Mouse (Mus musculus) forebrain, embryonic 11.5 days (tissue): ENCODE results near the gene Cfc1. TPM values are rescaled to one million over a fixed set of nuclear protein-coding genes. Genes with fewer than 3 reads are reported as not detected.
A peak's percentile ranks its signal among the peaks of the same experiment; 100 is the strongest.
"Not testable (repeated sequence)": the region's sequence is repeated elsewhere in the genome, so short reads cannot be mapped to it uniquely, and the experiment has no call there.

Source experiments
- ATAC-seq: fragments of 200-750 bp; cut with Nextera tagmentation; replicated peaks from 2 replicates; pipeline ENCODE4 v1.8.0; 2017; ENCODE audit warnings: moderate TSS enrichment; ENCODE audit not compliant: low FRiP score
- DNase-seq: peaks from one replicate; pipeline ENCODE4 v3.0.0-alpha.2; 2017; ENCODE audit warnings: low spot score
- H3K27ac ChIP-seq: fragments of 300-500 bp; sonication (generic); 2 replicates; pipeline ENCODE4 v1.5.1; 2014; ENCODE audit warnings: low read depth, low read length
- H3K27me3 ChIP-seq: fragments of 300-500 bp; sonication (generic); 2 replicates; pipeline ENCODE4 v1.6.1; 2014; ENCODE audit warnings: mild to moderate bottlenecking, low read length, mixed read lengths; ENCODE audit not compliant: control insufficient read depth, insufficient read depth
- H3K36me3 ChIP-seq: fragments of 300-500 bp; sonication (generic); 2 replicates; pipeline ENCODE4 v1.6.1; 2014; ENCODE audit warnings: mild to moderate bottlenecking, low read length, moderate library complexity, mixed read lengths; ENCODE audit not compliant: control insufficient read depth, insufficient read depth
- H3K4me1 ChIP-seq: fragments of 300-500 bp; sonication (generic); replicated peaks from 2 replicates; pipeline ENCODE4 v1.6.1; 2014; ENCODE audit warnings: low read length, mixed read lengths; ENCODE audit not compliant: control insufficient read depth, insufficient read depth
- H3K4me2 ChIP-seq: fragments of 300-500 bp; sonication (generic); 2 replicates; pipeline ENCODE4 v1.6.1; 2014; ENCODE audit warnings: low read depth, mild to moderate bottlenecking, low read length, moderate library complexity, mixed read lengths; ENCODE audit not compliant: severe bottlenecking
- H3K4me3 ChIP-seq: fragments of 300-500 bp; sonication (generic); 2 replicates; pipeline ENCODE4 v1.5.1; 2014; ENCODE audit warnings: low read depth, low read length
- H3K9ac ChIP-seq: fragments of 300-500 bp; sonication (generic); 2 replicates; pipeline ENCODE4 v1.6.1; 2014; ENCODE audit warnings: low read length
- H3K9me3 ChIP-seq: fragments of 300-500 bp; sonication (generic); 2 replicates; pipeline ENCODE4 v1.6.1; 2016; ENCODE audit warnings: low read length, mixed read lengths; ENCODE audit not compliant: control insufficient read depth
- WGBS: fragments of 180-500 bp; shearing (Covaris S2); extraction: QIAGEN DNeasy Blood & Tissue Kit; methylation state at CpG from one replicate; pipeline ENCODE4 v1.1.7; 2014; 5-methylcytosine and 5-hydroxymethylcytosine counted together
- polyA plus RNA-seq: library from polyadenylated mRNA; unstranded; fragments of >200 nt; fragmentation: Nextera tagmentation; extraction: Ambion mirVana; gene quantifications from 2 replicates; pipeline ENCODE4 v1.2.1, GENCODE M21; 2014

Gene Cfc1
- polyA plus RNA-seq, 1 experiment from 2014 or later: not detected

DNA sequence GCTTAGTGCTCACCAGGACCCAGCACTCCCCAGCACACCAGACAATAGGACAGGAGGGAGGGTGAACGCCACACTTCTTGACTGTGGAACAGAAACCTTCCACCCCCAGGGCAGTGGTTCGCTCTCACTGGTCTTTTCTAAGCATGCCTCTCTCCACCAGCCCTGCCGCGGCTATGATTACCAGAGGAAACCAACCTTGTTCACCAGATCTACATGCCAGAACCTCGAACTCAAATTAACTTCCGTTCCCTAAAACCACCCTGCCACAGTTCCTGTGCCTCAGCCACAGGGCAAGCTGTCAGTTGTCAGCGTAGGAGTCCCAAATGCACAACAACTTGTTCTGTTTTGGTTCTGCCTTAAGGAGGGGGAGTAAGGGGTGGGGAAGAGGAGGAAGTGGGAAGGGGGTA is 24.9 kb upstream of the Cfc1 start:
- no peak for ATAC-seq

DNA sequence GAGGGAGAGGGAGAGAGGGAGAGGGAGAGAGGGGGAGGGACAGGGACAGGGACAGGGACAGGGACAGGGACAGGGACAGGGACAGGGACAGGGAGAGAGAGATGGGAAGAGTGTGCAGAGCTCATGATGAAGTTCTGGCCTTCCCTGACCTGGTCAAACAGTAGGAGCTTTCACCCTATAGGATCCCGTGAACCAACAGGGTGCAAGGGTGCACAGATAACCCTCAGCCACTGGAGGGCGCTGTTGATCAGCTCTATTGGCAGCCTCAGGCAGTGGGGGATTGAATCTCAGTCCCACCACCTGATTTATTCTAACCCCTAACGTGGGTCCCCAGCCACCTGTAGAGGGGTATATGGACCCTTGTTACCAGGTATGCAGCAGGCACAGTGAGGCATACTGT is 24.4 kb upstream of the Cfc1 start:
- H3K4me3 ChIP-seq: no peak overlapping the region

More for the DNA sequence above, 24.9 kb upstream of the Cfc1 start:
- Histone ChIP-seq H3K4me1 (no peaks in the 10 kb centered on the region), H3K27ac (no peak overlapping the region), H3K36me3 (no peaks in the 10 kb centered on the region), H3K4me3 (no peak overlapping the region), H3K27me3 (no peaks in the 10 kb centered on the region), H3K9me3 (no peaks in the 10 kb centered on the region), H3K4me2 (0 out of 2 replicates have a peak overlapping the region, but pooled peaks have one; percentile 15), H3K9ac (no peak overlapping the region)
- WGBS: 7% methylated on average over 7 of the region's 7 CpGs
- DNase-seq: no peak

DNA sequence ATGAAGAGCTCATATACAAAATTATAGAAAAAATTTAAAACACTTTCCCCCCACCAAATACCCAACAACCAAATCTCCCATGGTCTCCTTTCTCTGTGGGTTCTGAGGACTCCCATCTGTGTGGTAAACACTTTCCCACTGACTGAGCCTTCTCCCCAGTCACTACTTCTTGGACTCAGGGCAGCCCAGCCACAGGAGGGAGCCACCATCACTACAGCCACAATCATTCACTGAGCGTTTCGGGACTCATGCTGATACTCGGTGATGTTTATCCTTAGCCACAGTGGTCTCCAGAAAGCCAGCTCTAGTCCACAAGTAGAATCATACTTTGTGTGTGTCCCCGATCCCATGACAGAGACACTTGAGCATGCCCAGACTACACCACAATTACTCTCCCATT is 22.4 kb upstream of the Cfc1 start:
- 79% methylated on average over 4 of the region's 4 CpGs for WGBS
- no peak overlapping the region for H3K4me3 ChIP-seq
- no peaks in the 10 kb centered on the region for H3K36me3 ChIP-seq
- H3K27ac ChIP-seq: no peak overlapping the region
- H3K9ac ChIP-seq: no peak overlapping the region
- H3K4me1 ChIP-seq: no peaks in the 10 kb centered on the region
- ATAC-seq (no peak), DNase-seq (no peak)
- H3K27me3 ChIP-seq: no peaks in the 10 kb centered on the region
- H3K4me2 ChIP-seq: no peak overlapping the region
- H3K9me3 ChIP-seq: no peaks in the 10 kb centered on the region

More for the DNA sequence above, 24.4 kb upstream of the Cfc1 start:
- Histone ChIP-seq H3K4me2 (no peak overlapping the region), H3K27me3 (no peaks in the 10 kb centered on the region), H3K9ac (no peak overlapping the region), H3K4me1 (no peaks in the 10 kb centered on the region), H3K9me3 (no peaks in the 10 kb centered on the region), H3K27ac (no peak overlapping the region), H3K36me3 (no peaks in the 10 kb centered on the region)
- WGBS: 3% methylated on average over 3 of the region's 3 CpGs
- DNase-seq: peak; percentile 70
- ATAC-seq: no peak

- no peaks in the 10 kb centered on the region for H3K36me3 ChIP-seq
- no peak overlapping the region for H3K9ac ChIP-seq
- H3K27ac ChIP-seq: no peak overlapping the region
- no peaks in the 10 kb centered on the region for H3K4me1 ChIP-seq
- no peak for ATAC-seq
- no peaks in the 10 kb centered on the region for H3K27me3 ChIP-seq
- WGBS: 46% methylated on average over 5 of the region's 5 CpGs
- no peak overlapping the region for H3K4me2 ChIP-seq
- no peaks in the 10 kb centered on the region for H3K9me3 ChIP-seq
- DNase-seq: peak; percentile 36
- no peak overlapping the region for H3K4me3 ChIP-seq
Measured at GRCm38 (mm10) chr1:34516595-34516994, 18.9 kb upstream of the Cfc1 start.

DNA sequence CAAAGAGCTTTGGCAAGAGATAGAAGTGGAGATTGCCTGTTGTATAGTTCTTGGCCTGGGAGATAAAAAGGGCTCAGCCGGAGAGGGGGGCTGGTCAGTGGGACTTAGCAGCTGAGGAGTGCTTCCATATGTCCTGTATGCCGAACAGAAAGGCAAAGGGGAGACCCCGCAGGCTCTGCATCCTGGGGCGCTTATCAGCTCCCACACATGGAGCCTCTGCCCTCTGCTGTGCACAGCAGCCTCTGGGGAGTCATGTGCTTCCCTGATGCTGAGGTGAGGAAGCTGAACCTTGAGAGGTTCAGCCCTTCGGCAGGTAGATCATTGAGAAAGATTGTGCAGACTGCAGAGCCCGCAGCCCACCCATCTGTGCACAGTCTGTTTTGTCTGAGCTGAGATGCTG is 18.2 kb upstream of the Cfc1 start:
- DNase-seq, H3K4me3 ChIP-seq, H3K4me1 ChIP-seq, H3K9me3 ChIP-seq, ATAC-seq, H3K27me3 ChIP-seq, H3K9ac ChIP-seq, H3K27ac ChIP-seq, H3K36me3 ChIP-seq, H3K4me2 ChIP-seq: not testable (repeated sequence)
- 66% methylated on average over 6 of the region's 6 CpGs for WGBS

GRCm38 (mm10) chr1:34517797-34518196 is 17.7 kb upstream of the Cfc1 start:
- not testable (repeated sequence) for H3K9me3 ChIP-seq, H3K4me1 ChIP-seq, H3K36me3 ChIP-seq, H3K27me3 ChIP-seq, H3K4me2 ChIP-seq, DNase-seq, H3K9ac ChIP-seq, ATAC-seq, H3K4me3 ChIP-seq, H3K27ac ChIP-seq
- 64% methylated on average over 1 of the region's 1 CpGs for WGBS

DNA sequence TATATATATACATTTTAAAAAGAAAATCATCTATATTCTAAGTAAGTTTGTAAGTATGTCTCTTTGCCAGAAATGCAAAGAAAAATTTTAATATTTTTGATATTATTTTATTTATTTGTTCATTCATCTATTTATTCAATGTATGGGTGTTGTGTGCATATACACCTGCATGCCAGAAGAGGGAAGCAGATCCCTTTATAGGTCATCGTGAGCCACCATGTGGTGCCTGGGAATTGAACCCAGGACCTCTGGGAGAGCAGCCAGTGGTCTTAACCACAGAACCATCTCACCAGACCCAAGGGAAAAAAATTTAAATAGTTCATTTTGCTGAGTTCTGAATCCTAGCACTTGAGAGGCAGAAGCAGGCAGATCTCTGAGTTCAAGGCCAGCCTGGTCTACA is 17.2 kb upstream of the Cfc1 start:
- Histone ChIP-seq H3K27me3 (no peaks in the 10 kb centered on the region), H3K4me2 (no peak overlapping the region), H3K9ac (no peak overlapping the region), H3K4me3 (no peak overlapping the region), H3K9me3 (no peaks in the 10 kb centered on the region), H3K36me3 (no peaks in the 10 kb centered on the region), H3K4me1 (no peaks in the 10 kb centered on the region), H3K27ac (no peak overlapping the region)
- no peak for ATAC-seq
- 81% methylated on average over 1 of the region's 1 CpGs for WGBS
- DNase-seq: no peak

DNA sequence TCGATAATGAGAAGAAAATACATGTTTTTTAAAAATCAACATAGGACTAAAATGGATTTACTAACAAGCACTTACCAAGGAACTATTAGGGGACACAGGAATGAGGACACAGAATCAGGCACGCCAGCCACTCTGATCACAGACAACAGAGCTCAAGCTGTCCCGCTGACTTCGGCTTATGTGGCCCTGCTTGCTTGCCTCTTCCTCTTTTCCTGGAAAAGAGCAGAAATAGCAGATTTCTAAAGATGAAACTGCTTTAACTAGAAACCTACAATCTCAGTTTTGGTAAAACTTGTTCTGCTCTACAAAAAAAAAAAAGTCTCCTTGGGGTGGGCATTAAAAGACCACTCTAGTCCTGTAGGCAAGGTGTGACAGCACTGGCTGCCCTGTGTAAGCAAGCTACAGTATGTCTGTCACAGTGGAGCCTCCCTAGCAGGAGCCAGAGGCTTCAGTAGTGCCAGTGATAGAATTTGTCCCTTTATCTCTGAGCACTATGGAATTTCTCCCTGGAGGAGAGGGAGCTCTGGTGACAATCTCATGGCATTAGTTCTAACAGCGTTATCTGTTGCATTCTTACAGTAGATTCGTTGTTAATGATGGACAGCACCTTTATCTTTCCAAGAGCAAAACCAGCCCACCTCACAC is 13.1 kb upstream of the Cfc1 start:
- 88% methylated on average over 6 of the region's 6 CpGs for WGBS
- DNase-seq (no peak), ATAC-seq (no peak)
- Histone ChIP-seq H3K27ac (no peak overlapping the region), H3K4me3 (no peak overlapping the region), H3K27me3 (no peaks in the 10 kb centered on the region), H3K4me1 (no peaks in the 10 kb centered on the region), H3K9ac (no peak overlapping the region), H3K9me3 (no peaks in the 10 kb centered on the region), H3K36me3 (no peaks in the 10 kb centered on the region), H3K4me2 (no peak overlapping the region)

DNA sequence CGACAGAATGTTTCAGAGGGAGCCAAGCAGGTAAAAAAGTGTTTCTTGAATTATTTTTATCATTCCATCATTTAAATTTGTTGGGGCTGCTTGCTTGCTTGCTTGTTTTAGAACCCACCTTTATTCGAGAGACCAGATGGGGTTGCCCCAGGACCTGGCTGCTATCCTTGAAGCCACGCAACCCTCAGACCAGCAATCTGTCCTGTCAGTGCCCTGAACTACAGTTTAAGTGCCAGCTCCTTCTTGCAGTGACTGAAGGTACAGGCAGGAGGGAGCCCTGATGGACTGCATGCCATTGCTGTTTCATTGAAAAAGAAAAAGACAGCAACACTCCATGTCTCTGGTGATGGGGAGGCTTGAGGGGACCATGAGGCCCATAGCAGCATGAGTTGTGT is 12.6 kb upstream of the Cfc1 start:
- 84% methylated on average over 3 of the region's 3 CpGs for WGBS
- no peak overlapping the region for H3K27ac ChIP-seq
- H3K36me3 ChIP-seq: no peaks in the 10 kb centered on the region
- no peak overlapping the region for H3K4me2 ChIP-seq
- no peak overlapping the region for H3K9ac ChIP-seq
- no peaks in the 10 kb centered on the region for H3K9me3 ChIP-seq
- H3K4me1 ChIP-seq: no peaks in the 10 kb centered on the region
- H3K27me3 ChIP-seq: no peaks in the 10 kb centered on the region
- no peak overlapping the region for H3K4me3 ChIP-seq
- ATAC-seq: no peak
- DNase-seq: no peak
